Mouse (Mus musculus): Measurements from ENCODE around the gene Rnf6. TPM values are rescaled to one million over a fixed set of nuclear protein-coding genes. Genes with fewer than 3 reads are reported as not detected.
A peak's percentile ranks its signal among the peaks of the same experiment; 100 is the strongest.

Rnf6 gene
- total RNA-seq (2014; fragmentation: Nextera tagmentation) = 14.0 and 15.1 TPM in 2 replicates
- 25.2 and 34.4 TPM in 2 replicates for total RNA-seq (2017)

GRCm38 (mm10) chr5:146220879-146221714 lies at the start of gene Rnf6:
Rnf6 (minus strand) TSS chr5:146221555.
- ATAC-seq (replicated peaks; ENCODE audit: low FRiP score, low TSS enrichment, poor library complexity, severe bottlenecking) = peak; percentile 99

GRCm38 (mm10) chr5:146270593-146270992 lies 49.2 kb upstream of the Rnf6 start:
- ATAC-seq (replicated peaks; ENCODE audit: low FRiP score, low TSS enrichment, poor library complexity, severe bottlenecking) = no peak

DNA sequence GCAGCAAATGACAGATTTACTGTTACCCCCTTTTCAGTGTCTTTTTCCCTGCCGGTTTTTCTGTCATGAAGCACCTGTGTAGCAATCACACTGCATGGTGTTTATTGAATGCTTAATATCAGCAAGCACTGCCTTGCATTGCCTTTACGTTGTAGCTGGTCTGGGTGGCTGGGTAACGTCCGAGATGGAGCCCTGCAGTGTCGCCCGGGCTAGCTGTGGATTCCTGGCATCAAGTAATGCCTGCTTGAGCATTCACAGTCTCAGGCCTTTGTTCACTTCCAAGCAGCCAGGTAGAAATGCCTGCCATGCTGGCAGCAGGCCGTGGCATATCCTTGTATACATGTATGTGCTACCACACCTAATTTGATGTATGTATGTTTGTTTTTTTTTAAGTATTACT lies 46.4 kb upstream of the Rnf6 start:
- no peak for ATAC-seq (replicated peaks; ENCODE audit: low FRiP score, low TSS enrichment, poor library complexity, severe bottlenecking)

GRCm38 (mm10) chr5:146265934-146266591 lies 44.7 kb upstream of the Rnf6 start:
- ATAC-seq (replicated peaks; ENCODE audit: low FRiP score, low TSS enrichment, poor library complexity, severe bottlenecking) = no peak

DNA sequence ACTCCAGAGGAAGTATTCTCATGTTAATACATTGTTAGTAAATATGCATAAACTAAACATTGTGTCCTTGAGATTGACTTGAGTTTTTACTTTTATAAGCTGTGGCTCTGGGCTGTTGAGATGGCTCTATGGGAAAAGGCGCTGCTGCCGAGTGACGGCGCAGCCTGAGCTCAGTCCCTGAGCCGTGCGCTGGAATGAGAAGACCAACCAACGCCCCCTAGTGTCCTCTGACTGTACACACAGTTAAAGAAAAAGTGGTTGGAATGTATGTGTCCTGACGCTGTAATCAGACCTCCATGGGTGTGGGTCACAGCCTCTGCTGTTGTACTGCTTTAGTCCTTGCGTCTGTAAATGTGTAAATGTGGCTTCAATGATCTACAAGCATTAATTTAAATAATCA lies 38.6 kb upstream of the Rnf6 start:
- peak; percentile 51; the same call in 1 of the 2 replicates for ATAC-seq (replicated peaks; ENCODE audit: low FRiP score, low TSS enrichment, poor library complexity, severe bottlenecking)

DNA sequence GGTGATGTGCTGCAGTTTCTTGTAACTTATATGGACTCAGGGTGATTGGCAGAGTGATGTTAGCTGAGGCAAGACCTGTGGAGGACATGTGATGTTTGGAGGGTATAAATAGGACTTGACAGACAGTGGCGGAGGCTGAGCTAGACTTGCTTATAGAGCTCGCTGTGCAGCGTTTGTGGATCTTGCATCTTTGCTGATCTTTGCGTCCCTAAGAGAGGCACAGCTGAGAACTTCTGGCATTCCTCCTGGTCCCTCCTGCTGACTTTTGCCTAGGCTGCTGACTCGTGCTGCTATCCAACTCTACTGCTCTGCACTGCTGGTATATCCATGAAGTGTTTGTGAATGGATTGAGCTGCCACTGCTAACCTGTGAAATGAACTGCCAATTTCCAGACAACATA lies 32.3 kb upstream of the Rnf6 start:
- ATAC-seq (replicated peaks; ENCODE audit: low FRiP score, low TSS enrichment, poor library complexity, severe bottlenecking) = no peak

DNA sequence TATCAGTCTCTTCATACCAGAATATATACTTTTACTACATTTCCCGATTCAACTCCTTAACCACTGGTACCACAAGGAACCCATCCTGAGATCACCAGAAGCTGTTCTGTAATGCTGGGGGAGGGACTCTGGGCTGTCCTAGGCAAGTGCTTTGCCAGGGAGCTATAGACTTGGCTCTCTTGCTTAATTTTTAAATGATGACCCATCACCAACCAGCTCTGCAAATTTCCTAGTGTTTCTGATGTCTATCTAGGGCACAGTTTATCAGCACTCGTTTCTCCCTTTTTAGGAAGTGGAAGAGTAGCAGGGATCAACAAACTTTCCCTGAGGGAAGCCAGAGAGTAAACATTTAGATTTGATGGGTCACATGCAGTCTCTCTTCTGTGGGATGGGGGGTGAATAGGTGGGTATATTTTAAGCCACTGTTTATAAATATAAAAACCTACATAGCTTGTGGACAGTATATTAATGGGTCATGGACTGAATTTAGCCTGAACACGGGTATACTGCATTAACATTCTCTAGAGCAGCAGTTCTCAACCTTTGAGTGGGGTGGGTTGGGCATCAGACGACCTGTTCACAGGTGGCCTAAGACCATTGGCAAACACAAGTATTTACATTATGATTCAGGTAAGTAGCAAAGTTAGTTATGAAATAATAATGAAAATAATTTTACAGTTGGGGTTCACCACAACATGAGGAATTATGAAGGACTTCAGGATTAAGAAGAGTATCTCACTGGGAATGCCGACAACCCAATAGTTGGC lies 30.5 kb upstream of the Rnf6 start:
- ATAC-seq (replicated peaks; ENCODE audit: low FRiP score, low TSS enrichment, poor library complexity, severe bottlenecking) = no peak

- ATAC-seq (replicated peaks; ENCODE audit: low FRiP score, low TSS enrichment, poor library complexity, severe bottlenecking) = peak; percentile 98
Observed at GRCm38 (mm10) chr5:146250369-146251075, 29.2 kb upstream of the Rnf6 start.

DNA sequence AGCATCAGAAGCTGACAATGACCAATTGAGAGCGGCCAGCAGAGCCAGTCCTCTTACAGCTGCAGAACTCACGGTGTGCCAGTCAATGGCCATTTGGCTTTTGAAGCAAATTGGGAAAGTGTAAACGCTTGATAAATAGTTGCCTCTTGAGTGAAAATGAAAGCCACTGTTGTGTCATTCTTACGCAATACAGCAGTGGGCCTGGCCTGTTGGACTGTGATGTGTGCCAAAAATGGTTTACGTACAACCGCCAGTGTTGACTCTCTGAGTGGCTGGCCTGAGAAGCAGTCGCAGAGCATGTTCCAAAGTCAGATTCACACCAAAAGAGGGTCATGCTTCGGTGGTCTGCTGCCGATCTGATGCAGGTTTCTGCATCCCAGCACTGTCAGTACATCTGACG lies 27.4 kb upstream of the Rnf6 start:
- no peak for ATAC-seq (replicated peaks; ENCODE audit: low FRiP score, low TSS enrichment, poor library complexity, severe bottlenecking)

GRCm38 (mm10) chr5:146247709-146248108 lies 26.4 kb upstream of the Rnf6 start:
- no peak for ATAC-seq (replicated peaks; ENCODE audit: low FRiP score, low TSS enrichment, poor library complexity, severe bottlenecking)

DNA sequence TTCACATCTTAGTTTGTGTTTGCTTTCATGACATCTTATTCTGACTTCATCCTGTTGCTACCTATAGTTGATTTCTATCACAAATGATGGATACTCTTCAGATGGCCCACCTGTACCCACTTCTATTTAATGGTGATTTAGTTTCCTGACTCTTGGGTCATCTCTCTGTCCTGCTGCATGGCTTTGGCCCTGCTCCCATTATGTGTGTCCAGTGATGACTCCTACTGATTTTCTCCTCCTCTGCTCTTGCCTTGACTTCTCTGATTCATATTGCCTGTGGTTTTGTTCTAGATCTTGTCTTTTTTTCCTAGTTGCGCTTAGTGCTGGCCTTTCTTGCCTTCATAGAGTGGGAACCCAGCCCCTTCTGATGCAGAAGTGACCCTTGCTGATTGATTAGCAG lies 25.0 kb upstream of the Rnf6 start:
- no peak for ATAC-seq (replicated peaks; ENCODE audit: low FRiP score, low TSS enrichment, poor library complexity, severe bottlenecking)

DNA sequence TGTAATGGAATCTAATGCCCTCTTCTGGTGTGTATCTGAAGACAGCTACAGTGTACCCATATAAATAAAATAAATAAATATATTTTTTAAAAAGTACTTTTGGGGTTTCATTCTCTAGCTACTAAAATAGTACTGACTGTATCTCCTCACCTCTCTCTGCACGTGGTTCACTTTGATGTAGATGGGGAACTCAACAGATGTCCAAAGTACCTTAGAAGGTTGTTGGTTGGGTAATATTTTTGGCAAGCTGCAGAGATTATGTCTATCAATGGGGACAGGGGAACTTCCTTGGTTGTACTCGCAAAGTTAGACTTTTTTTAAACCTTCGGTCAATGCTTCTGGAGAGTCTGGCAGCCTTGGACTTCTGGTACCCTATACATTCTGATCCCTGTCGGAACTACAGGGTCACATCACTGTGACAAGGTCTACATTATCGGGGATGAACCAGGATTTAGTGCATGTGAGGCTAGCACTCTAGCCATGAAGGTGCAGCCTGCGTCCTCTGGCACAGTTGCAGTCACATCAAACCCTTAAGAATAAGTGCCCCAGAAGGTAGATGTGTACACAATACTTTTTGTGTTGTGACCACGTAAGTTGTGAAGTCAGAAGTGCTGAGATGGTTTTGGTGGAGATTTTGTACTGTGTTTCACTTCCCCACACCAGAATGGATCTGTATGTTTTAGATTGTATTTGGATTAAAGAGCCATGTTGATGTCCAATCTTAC lies 24.5 kb upstream of the Rnf6 start:
- no peak for ATAC-seq (replicated peaks; ENCODE audit: low FRiP score, low TSS enrichment, poor library complexity, severe bottlenecking)

DNA sequence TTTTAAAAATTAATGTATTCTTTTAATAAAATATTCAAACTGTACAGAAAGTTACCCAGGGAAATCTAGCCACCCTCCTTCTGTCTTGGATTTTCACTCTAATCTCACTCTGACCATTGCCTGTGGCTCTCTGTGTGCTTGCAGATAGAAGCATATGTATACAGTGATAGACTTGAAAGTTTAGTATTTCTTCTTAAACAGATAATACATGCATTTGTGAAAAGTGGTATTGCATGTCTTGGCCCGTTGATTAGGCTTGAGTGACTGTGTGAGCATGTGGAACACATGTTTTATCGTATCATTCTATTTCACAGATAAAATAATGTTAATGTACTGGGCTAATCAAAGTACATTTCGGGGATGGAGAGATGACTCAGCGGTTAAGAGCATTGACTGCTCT lies 23.8 kb upstream of the Rnf6 start:
- peak; percentile 93 for ATAC-seq (replicated peaks; ENCODE audit: low FRiP score, low TSS enrichment, poor library complexity, severe bottlenecking)

DNA sequence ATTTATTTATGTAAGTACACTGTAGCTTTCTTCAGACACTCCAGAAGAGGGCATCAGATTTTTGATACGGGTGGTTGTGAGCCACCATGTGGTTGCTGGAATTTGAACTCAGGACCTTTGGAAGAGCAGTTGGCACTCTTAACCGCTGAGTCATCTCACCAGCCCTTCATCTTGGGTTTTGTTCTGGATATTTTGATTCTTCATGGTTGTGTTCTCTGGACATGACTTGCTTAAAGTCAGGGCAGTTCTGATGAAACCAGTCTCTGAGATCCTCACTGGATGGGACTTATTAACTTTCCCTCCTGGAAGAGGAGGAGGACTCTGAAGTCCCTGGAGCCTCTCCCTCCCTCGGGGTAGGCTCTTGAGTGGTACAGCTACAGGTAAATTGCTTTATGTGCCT lies 19.8 kb upstream of the Rnf6 start:
- ATAC-seq (replicated peaks; ENCODE audit: low FRiP score, low TSS enrichment, poor library complexity, severe bottlenecking) = no peak

- ATAC-seq (replicated peaks; ENCODE audit: low FRiP score, low TSS enrichment, poor library complexity, severe bottlenecking) = no peak
Observed at GRCm38 (mm10) chr5:146240771-146241170, 19.4 kb upstream of the Rnf6 start.

DNA sequence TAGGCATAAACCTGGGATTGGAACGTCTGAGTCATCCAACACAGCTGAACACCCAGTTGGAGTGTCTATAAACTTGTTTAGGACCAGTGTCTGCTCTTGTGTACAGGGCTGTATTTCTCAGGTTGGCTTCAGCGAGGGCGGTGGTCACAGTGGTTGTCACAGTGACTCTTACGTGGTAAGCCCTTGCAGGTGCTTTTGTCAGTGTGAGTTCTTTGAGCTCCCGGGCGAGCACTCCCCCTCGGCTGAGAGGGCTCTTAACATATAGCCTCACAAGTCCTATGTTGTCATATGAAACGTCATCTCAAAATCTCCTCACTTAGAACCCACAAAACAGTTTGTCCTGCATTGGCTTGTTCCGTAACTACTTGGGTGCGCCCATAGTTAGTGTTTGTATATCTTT lies 16.9 kb upstream of the Rnf6 start:
- ATAC-seq (replicated peaks; ENCODE audit: low FRiP score, low TSS enrichment, poor library complexity, severe bottlenecking) = no peak

GRCm38 (mm10) chr5:146234336-146234735 lies 13.0 kb upstream of the Rnf6 start:
- ATAC-seq (replicated peaks; ENCODE audit: low FRiP score, low TSS enrichment, poor library complexity, severe bottlenecking) = peak; percentile 18; the same call in 1 of the 2 replicates

DNA sequence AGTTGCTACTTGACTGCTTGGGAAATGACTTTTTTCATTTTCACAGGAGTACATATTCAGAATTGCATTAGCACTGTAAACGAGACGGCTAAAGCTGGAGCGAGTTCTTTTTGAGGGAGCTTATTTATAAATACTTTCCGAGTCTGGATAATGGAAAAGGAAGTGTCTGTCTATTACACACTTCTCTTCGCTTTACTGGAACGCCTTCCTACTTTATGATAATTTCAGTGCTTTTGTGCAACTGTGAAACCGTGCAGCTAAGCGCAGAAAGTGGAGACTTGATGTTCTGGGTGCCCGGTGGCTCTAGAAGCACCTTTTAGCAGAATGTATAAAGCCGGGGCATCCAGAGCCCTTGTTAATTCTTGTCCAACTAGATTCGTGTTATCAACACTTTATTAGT lies 11.5 kb upstream of the Rnf6 start:
- ATAC-seq (replicated peaks; ENCODE audit: low FRiP score, low TSS enrichment, poor library complexity, severe bottlenecking) = no peak

DNA sequence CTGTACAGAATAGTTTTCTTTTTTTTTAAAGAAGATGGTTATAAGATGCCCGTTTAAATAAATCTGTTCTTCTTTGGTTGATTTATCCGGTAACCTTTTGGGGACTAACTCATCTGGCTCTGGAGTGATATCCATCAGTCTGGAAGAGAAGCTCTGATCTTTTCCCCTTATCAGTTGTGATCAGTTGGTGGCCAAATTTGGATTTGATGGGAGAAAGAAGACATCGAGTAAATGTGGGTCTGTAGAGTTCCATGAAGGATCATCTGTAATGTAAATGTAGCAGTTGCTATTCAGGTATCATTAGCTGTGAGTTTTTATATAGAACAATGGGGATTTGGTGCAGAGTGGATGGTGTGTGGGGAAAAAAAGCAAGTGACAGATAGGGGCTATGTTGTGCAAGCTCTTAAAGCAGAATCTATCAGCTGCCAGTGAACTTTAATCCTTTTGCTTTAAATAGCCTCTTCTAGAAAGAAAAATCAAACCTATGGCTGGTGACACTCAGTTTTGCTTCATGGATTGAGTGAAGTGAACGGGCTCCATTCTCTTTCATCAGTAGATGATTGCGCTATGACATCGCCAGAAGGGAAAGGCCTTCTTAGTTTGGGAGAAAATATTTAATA lies 10.8 kb upstream of the Rnf6 start:
- ATAC-seq (replicated peaks; ENCODE audit: low FRiP score, low TSS enrichment, poor library complexity, severe bottlenecking) = no peak

All from megakaryocyte-erythroid progenitor cell, adult 5-6 weeks (primary cell).